Mouse (Mus musculus) ovary, adult 18-20 months (tissue): ENCODE data around the gene Ugt1a10.

Experiments used
- DNase-seq: peaks from one replicate; pipeline ENCODE4 v3.0.0; 2022; ENCODE audit warnings: low spot score, mixed read lengths

Gene Ugt1a10

DNA sequence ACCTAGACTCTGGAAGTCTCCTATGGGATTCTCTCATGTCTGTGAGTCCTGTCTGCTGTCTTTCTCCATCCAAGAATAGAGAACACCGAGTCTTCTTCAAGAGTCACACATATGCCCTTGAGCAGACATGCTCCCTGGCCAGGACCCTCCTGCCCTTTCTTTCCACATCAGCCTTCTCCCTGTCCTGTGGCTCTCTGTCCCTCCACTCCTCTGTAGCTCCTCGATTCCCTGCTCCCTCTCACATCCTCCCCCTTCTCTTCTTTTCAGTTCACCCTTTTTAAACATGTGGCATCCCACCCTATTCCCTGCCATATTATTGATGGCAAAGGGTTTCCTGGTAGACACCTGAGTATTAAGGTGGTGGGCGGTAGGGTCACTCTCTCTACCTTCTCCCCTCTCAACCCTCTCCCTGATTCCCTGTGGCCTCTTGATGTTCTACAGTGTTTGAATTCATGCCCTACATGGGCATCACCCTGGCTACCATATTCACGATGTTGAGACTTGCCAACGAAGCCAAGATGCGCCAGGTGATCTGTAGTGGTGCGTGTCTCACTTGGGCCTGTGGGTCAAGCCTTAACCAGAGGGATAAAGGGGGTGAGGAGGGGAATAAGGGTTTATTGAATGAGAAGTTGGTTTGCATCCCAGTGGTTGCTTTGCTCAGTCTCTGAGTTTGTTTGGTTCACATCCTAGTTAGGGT lies 176.8 kb downstream of the Ugt1a10 start:
- peak; percentile 11 for DNase-seq

DNA sequence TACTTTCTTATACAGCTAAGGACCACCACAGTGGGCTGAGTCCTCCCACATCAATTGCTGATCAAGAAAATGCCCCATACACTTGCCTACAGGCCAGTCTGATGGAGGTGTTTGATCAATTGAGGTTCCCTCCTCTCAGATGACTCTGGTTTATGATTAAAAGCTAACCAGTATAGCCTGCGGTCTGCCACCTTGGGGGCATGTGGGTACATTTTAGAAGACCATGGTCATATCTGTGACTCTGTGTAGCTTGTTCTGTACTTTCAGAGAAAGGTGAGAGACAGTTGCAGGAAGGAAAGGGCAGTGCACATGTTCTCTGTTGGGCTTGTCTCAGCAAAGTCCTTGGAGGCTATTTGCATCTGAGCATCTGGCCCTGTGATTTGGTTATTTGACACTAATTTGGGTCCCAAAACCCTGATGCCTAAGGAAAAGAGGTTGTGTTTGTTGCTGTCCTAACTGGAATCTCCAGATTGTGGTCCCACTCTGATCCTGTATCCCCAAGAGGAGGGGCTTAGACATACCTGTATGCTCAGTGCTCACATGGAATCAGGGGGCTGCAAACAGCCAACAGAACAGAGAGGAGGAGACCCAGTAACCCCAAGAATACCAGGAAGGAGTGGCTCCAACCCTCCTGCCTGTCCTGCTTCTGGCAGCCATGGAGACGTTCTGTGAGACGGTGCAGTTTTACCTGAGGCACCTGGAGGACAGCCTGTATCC lies 177.6 kb downstream of the Ugt1a10 start:
- DNase-seq, result no peak

GRCm38 (mm10) chr1:88233421-88234247 lies 178.4 kb downstream of the Ugt1a10 start:
- DNase-seq, result no peak

DNA sequence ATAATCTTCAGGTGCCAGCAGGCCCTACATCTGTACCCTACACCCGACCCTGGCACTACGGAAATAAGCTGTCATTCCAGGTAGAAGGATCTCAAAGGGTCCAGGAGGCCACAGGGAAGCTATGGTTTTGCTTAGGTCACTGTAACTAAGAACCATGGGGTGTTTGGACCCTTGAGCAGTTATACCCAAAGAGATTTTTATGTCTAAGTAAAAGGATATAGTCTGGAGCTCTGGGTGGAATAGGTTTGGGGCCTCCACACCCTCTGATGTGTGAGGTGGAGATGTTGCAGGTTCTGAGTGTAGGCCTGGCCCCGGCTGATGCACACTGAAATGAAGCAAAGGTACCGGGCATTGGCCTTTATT lies 179.0 kb downstream of the Ugt1a10 start:
- DNase-seq, result no peak

DNA sequence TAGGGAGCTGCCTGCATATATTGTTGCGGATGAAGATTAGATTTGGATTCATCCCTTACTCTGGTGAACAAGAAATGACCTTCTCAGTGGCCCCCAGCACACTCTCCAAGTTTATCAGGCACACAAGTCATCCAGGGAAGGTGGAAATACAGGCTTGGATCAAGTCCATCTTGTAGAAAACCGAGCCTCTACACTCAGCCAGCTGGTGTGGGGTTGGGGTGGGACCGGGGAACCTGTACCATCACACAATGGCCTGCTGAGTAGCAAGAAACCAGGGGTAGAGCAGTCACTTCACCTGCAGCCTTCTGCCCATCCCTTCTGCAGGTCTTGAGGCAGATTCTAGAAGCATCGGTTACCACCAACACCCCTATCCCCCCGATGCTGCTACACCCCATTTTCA lies 179.5 kb downstream of the Ugt1a10 start:
- DNase-seq, result no peak

- no peak for DNase-seq
These were observed 180.1 kb downstream of the Ugt1a10 start for GRCm38 (mm10) chr1:88235046-88235893.

DNA sequence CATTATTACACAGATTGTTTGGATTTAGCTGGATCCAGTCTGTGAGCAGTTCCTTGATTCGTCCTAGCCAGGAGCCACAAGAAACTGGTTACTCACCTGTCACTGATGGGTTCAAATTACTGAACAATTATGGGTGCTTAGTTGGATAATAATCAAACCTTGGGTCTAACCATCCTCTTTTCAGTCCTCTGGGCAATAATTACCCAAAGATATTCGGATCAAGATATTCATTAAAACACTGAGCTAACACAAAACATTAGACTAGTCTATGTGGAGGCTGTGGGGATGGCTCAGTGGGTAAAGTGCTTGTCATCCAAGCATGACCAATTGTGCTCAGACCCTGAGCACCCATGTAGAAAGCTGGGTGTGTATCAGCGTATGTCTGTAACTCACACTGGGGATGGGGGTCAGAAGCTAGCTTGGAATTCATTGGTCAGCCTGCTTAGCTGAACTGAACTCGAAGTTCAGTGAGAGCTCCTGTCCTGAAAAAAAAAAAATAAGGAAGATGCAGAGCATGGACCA lies 180.8 kb downstream of the Ugt1a10 start:
- DNase-seq, result no peak

GRCm38 (mm10) chr1:88237311-88237710 lies 182.1 kb downstream of the Ugt1a10 start:
- no peak for DNase-seq

GRCm38 (mm10) chr1:88238771-88239170 lies 183.6 kb downstream of the Ugt1a10 start:
- DNase-seq, result no peak

DNA sequence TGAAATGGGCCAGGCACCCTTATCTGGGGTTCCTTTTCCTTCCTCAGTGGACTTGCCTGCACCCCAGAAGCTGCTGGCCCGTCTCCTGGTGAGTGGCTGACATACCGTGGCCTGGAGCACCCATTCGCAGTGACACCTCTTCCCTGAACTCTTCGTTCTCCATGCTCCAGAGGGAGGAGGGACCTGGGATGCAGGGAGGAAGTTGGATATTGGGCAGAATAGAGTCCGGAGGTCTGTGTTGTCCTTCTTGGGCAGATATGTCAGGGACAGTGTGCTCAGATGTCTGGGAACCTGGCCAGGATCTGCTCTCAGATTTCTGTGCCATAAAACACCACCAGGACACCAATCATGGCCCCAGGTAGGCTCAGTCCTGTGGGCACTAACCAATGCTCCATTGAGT lies 184.9 kb downstream of the Ugt1a10 start:
- no peak for DNase-seq

DNA sequence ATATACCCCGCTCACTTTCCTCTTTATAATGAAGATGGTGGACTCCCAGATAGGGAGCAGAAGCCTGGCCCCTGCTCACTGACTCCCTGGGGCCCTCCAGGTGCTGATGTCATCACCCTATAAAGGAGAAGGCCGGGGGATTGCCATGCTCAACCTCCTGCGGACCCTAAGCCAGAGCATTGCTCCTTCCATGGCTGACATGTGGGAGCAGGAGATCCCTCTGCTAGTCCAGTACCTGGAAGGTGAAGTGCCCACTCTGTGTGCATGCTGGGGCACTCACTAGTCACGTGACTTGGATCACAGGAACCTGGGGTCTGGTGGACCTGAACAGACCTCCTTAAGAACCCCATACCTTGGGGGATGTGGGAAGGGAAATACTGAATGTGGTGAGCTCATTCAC lies 185.4 kb downstream of the Ugt1a10 start:
- DNase-seq, result no peak

GRCm38 (mm10) chr1:88243861-88244260 lies 188.7 kb downstream of the Ugt1a10 start:
- no peak for DNase-seq

GRCm38 (mm10) chr1:88245881-88246280 lies 190.7 kb downstream of the Ugt1a10 start:
- DNase-seq, result no peak

DNA sequence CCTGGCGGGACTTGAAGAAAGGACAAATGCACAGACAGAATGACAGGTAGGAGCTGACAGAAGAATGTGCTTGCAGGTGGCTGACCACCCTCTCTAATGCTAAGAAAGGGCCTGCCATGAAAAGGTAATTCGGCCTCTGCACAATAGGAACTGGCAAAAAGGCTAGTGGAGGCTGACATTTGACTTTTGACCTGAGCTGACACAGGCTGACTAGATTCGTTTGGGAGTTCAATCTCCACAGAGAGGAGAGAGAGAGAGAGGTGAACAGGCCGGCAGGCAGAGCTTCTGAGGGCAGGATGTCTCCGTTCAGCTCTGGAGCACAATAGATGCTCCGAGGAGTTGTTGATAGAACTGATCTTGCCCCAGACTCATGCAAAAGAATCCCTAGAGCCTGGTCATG lies 191.2 kb downstream of the Ugt1a10 start:
- no peak for DNase-seq

DNA sequence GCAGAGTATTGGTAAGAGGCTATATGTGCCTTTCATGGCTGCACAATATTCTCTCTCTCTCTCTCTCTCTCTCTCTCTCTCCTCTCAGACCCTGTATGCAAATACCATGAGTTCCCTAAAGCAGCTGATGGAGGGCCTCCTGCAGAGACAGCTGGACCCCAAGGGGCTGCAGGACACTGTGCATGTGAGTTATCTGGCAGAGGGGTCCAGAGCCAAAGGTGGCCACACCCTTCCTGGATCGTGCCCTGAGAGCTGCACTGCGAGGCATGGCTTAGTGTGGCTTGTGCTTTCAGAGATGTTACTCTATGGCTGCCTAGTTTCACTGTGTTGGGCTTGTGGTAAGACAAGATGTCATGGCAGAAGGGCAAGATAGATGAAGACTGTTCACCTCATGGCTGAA lies 192.5 kb downstream of the Ugt1a10 start:
- DNase-seq, result no peak

- no peak for DNase-seq
These were observed 193.5 kb downstream of the Ugt1a10 start for GRCm38 (mm10) chr1:88248658-88249057.

- no peak for DNase-seq
These were observed 194.4 kb downstream of the Ugt1a10 start for GRCm38 (mm10) chr1:88249596-88249995.

GRCm38 (mm10) chr1:88250023-88250422 lies 194.8 kb downstream of the Ugt1a10 start:
- no peak for DNase-seq

DNA sequence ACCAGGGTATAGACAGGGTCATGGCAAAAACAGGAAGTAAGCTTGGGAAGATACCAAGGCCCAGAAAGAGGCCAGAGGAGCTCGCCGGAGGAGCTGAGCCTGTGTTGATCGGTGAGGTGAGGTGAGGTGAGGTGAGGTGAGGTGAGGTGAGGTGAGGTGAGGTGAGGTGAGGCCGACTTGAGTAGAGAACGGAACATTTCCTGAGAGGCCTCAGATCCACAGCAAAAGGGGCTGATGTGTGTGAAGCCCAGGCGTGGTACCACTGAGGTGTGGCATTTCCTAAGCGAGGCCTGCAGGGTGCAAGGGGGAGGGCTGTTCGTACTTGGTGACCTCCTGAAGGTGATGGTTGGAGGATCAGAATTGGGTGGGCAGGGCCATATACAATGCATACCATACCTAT lies 197.9 kb downstream of the Ugt1a10 start:
- no peak for DNase-seq

DNA sequence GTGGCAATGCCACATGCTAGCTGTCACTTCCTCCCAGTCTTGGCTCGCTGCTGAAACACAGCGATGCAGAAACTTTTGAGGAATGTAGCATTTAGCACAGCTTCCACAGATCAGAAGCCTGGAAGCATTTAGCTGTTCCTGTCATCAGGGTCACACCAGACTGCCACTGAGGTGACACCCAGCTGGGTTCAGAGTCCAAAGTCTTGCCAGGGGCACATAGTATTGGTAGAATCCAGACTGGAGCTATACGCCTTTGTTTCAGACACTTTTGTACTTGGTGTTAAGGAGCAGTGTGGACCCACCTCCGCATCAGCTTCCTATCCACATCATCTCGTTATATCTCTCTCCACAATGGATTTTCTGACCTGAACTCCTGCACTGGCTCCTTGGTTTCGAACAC lies 198.4 kb downstream of the Ugt1a10 start:
- DNase-seq, result no peak

GRCm38 (mm10) chr1:88254793-88255465 lies 199.7 kb downstream of the Ugt1a10 start:
- no peak for DNase-seq
